ENCODE assay signal across 8 mouse cellular contexts in the genomic region with DNA sequence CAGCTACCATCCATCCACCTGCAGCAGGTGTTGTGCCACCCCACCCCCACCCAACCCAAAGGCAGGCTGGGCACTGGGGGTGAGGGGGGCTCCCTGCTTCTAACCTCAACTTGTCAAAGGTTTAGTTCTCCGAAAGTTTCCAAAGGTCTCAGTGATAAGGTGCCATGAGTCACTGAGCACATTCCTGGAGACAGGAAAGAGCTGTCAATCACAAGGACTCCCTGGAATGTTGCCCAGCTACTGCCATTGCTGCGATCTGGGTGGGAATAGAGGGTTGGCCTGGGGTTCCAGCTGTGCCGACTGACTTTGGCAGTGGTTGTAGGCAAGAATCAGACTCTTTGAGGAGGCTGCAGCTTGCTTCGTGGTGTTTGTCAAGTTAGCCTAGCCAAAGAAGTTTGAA. TPM values are rescaled to one million over a fixed set of nuclear protein-coding genes. Genes with fewer than 3 reads are reported as not detected.
DNase-seq lines count a peak whose midpoint lies in the region; ATAC-seq and TF ChIP-seq lines count a peak whose summit lies in the region.

No protein-coding gene starts in this region.

- DNase-seq in left cerebral cortex, postnatal 14 days (ENCODE audit: low spot score in 2 of 2), result peak; percentile 43 to 49
- no peak for DNase-seq in left cerebral cortex, adult 9 months (ENCODE audit: low spot score in 2 of 2)
- no peak for DNase-seq in forebrain, embryonic 10.5 days (ENCODE audit: extremely low spot score, low spot score)
- peak; percentile 40 for DNase-seq in hindbrain, postnatal 0 days (ENCODE audit: low spot score)
- no peak for DNase-seq in B cell, adult 2 months

- no peak for TF ChIP-seq CTCF in hindbrain, postnatal 0 days (IDR thresholded peaks at IDR 0.05; ENCODE audit: low read depth)

- 74% methylated on average over 4 of the region's 4 CpGs for WGBS in forebrain, embryonic 10.5 days
- 30% methylated on average over 4 of the region's 4 CpGs for WGBS in hindbrain, postnatal 0 days
- 65% methylated on average over 4 of the region's 4 CpGs for WGBS in liver, embryonic 15.5 days (ENCODE audit: insufficient replicate concordance)
- 31% methylated on average over 4 of the region's 4 CpGs for WGBS in stomach, embryonic 16.5 days

- no peak overlapping the region for H3K27ac ChIP-seq in forebrain, embryonic 10.5 days
- H3K27ac ChIP-seq in hindbrain, postnatal 0 days, result no peak overlapping the region
- H3K27ac ChIP-seq in liver, embryonic 15.5 days (replicated peaks), result no peak overlapping the region
- H3K27ac ChIP-seq in stomach, embryonic 16.5 days (ENCODE audit: low read length), result peak overlapping the region; percentile 92

- H3K4me1 ChIP-seq in forebrain, embryonic 10.5 days, result peaks cover 70% of the 10 kb centered on the region
- H3K4me1 ChIP-seq in hindbrain, postnatal 0 days (ENCODE audit: insufficient read depth, low read length), result peaks cover 16% of the 10 kb centered on the region
- H3K4me1 ChIP-seq in liver, embryonic 15.5 days (replicated peaks), result peaks cover 73% of the 10 kb centered on the region
- H3K4me1 ChIP-seq in stomach, embryonic 16.5 days (ENCODE audit: control insufficient read depth, insufficient read depth, low read length), result peaks cover 50% of the 10 kb centered on the region

- H3K27me3 ChIP-seq in forebrain, embryonic 10.5 days (ENCODE audit: poor library complexity, severe bottlenecking), result no peaks in the 10 kb centered on the region
- no peaks in the 10 kb centered on the region for H3K27me3 ChIP-seq in hindbrain, postnatal 0 days (ENCODE audit: insufficient read depth, low read length)
- H3K27me3 ChIP-seq in liver, embryonic 15.5 days, result no peaks in the 10 kb centered on the region
- no peaks in the 10 kb centered on the region for H3K27me3 ChIP-seq in stomach, embryonic 16.5 days (ENCODE audit: control insufficient read depth, insufficient read depth, low read length)

- H3K9me3 ChIP-seq in forebrain, embryonic 10.5 days, result no peaks in the 10 kb centered on the region
- no peaks in the 10 kb centered on the region for H3K9me3 ChIP-seq in hindbrain, postnatal 0 days (ENCODE audit: low read length)
- H3K9me3 ChIP-seq in liver, embryonic 15.5 days (replicated peaks), result no peaks in the 10 kb centered on the region
- H3K9me3 ChIP-seq in stomach, embryonic 16.5 days (replicated peaks; ENCODE audit: control insufficient read depth, low read length), result no peaks in the 10 kb centered on the region

- intact Hi-C loops in left cerebral cortex, postnatal 14 days (cut with DNase I), result loop anchor here (10.0 kb wide), 1 partner anchor 48 kb away; no protein-coding TSS in a partner anchor

- peaks cover 15% of the 10 kb centered on the region for H3K36me3 ChIP-seq in forebrain, embryonic 10.5 days (replicated peaks)
- H3K36me3 ChIP-seq in hindbrain, postnatal 0 days (ENCODE audit: insufficient read depth, low read length), result no peaks in the 10 kb centered on the region
- no peaks in the 10 kb centered on the region for H3K36me3 ChIP-seq in liver, embryonic 15.5 days (replicated peaks)
- H3K36me3 ChIP-seq in stomach, embryonic 16.5 days (ENCODE audit: control insufficient read depth, insufficient read depth, low read length), result no peaks in the 10 kb centered on the region

- H3K4me3 ChIP-seq in forebrain, embryonic 10.5 days, result peak overlapping the region; percentile 75; the same call in 1 of the 2 replicates
- H3K4me3 ChIP-seq in hindbrain, postnatal 0 days (ENCODE audit: low read length), result peak overlapping the region; percentile 63
- H3K4me3 ChIP-seq in liver, embryonic 15.5 days (replicated peaks), result no peak overlapping the region
- H3K4me3 ChIP-seq in stomach, embryonic 16.5 days (replicated peaks; ENCODE audit: low read length), result peak overlapping the region; percentile 90; the same call in 1 of the 2 replicates

- H3K4me2 ChIP-seq in hindbrain, postnatal 0 days (ENCODE audit: low read depth, low read length), result peak overlapping the region; percentile 79
- H3K4me2 ChIP-seq in liver, embryonic 15.5 days, result peak overlapping the region; percentile 99
- H3K4me2 ChIP-seq in stomach, embryonic 16.5 days (ENCODE audit: low read depth, low read length), result peak overlapping the region; percentile 82

- no peak overlapping the region for H3K9ac ChIP-seq in hindbrain, postnatal 0 days (replicated peaks; ENCODE audit: low read length)
- no peak overlapping the region for H3K9ac ChIP-seq in liver, embryonic 15.5 days
- no peak overlapping the region for H3K9ac ChIP-seq in stomach, embryonic 16.5 days (ENCODE audit: low read length)

- ATAC-seq in hindbrain, postnatal 0 days, result no peak
- no peak for ATAC-seq in liver, embryonic 15.5 days (ENCODE audit: insufficient read depth)
- ATAC-seq in stomach, embryonic 16.5 days (ENCODE audit: insufficient read depth, low FRiP score), result 0 out of 2 replicates have a peak, but pooled peaks have one; percentile 2
- no peak for ATAC-seq in activated CD4-positive, CD25-positive, alpha-beta regulatory T cell, adult 4 months

RNA-seq across cellular contexts. Expression of a gene that starts 2.7 kb away (rescaled TPM):
- 100 to 1,000 TPM; 159 to 165 TPM for total RNA-seq in left cerebral cortex, postnatal 14 days (2021)
- polyA plus RNA-seq in forebrain, embryonic 10.5 days (2016; fragmentation: Nextera tagmentation; extraction: Ambion mirVana), result 42.4 and 47.0 TPM in 2 replicates
- total RNA-seq in hindbrain, postnatal 0 days (2014; rRNA removed), result 78.2 and 85.6 TPM in 2 replicates
- 116 and 119 TPM in 2 replicates for polyA plus RNA-seq in hindbrain, postnatal 0 days (2015; fragmentation: Nextera tagmentation; extraction: Ambion mirVana)
- 19.5 and 20.1 TPM in 2 replicates for polyA plus RNA-seq in liver, embryonic 15.5 days (2015; fragmentation: Nextera tagmentation; extraction: Ambion mirVana)
- polyA plus RNA-seq in stomach, embryonic 16.5 days (2015; fragmentation: Nextera tagmentation; extraction: Ambion mirVana), result 54.4 and 59.5 TPM in 2 replicates
- 10 to 100 TPM; 34.3 to 47.9 TPM for polyA plus RNA-seq in activated CD4-positive, CD25-positive, alpha-beta regulatory T cell, adult 4 months (2017; shearing (Covaris generic))

Comparison
In these comparisons a context has a peak if more than half of its experiments do, and no peak if none do; other contexts are left out.
1. DNase-seq: peak in left cerebral cortex, postnatal 14 days (2 of 2) and hindbrain, postnatal 0 days (single experiment); none in left cerebral cortex, adult 9 months (0 of 2), forebrain, embryonic 10.5 days (single experiment) and B cell, adult 2 months (0 of 2).
2. Peak in every context shown above with its lines, with median percentiles within 50 percentile points of each other: H3K4me2 ChIP-seq.